Mouse (Mus musculus) G1E (cell line): Measurements from ENCODE around the gene Metap2. TPM values are rescaled to one million over a fixed set of nuclear protein-coding genes. Genes with fewer than 3 reads are reported as not detected.

Source experiments
- ATAC-seq: 2 replicates; pipeline ENCODE4 v1.8.0; 2016; ENCODE audit warnings: mild to moderate bottlenecking; ENCODE audit not compliant: insufficient number of reproducible peaks, poor library complexity, low FRiP score, severe bottlenecking; ENCODE audit errors: extremely low read depth
- DNase-seq: peaks from one replicate; pipeline ENCODE4 v3.0.0; 2012; ENCODE audit warnings: low spot score
- H3K27me3 ChIP-seq: 2 replicates; pipeline ENCODE4 v1.6.1; 2012; ENCODE audit warnings: mild to moderate bottlenecking, low read length, inconsistent platforms; ENCODE audit not compliant: insufficient read depth
- H3K36me3 ChIP-seq: replicated peaks from 2 replicates; pipeline ENCODE3; 2012; ENCODE audit warnings: mild to moderate bottlenecking, inconsistent platforms
- H3K4me1 ChIP-seq: 2 replicates; pipeline ENCODE4 v1.6.1; 2012; ENCODE audit warnings: low read depth, low read length, inconsistent platforms, mixed read lengths; ENCODE audit not compliant: insufficient read depth
- H3K4me3 ChIP-seq: 2 replicates; pipeline ENCODE4 v1.5.1; 2012; ENCODE audit warnings: low read depth, mild to moderate bottlenecking, inconsistent platforms, low read length, moderate library complexity, mixed read lengths
- H3K9me3 ChIP-seq: replicated peaks from 2 replicates; pipeline ENCODE4 v1.6.1; 2012; ENCODE audit warnings: inconsistent platforms
- CTCF ChIP-seq: IDR thresholded peaks from 2 replicates; pipeline ENCODE4 v1.5.1; 2012; ENCODE audit warnings: low read depth, low read length, inconsistent platforms, mixed read lengths
- GATA1 ChIP-seq: IDR thresholded peaks from 2 replicates; pipeline ENCODE4 v1.6.1; 2012; ENCODE audit warnings: borderline replicate concordance, low read length, inconsistent platforms, mixed read lengths
- GATA2 ChIP-seq: IDR thresholded peaks from 2 replicates; pipeline ENCODE4 v1.6.1; 2012; ENCODE audit warnings: low read depth, low read length, inconsistent platforms, borderline replicate concordance
- POLR2AphosphoS5 ChIP-seq: IDR thresholded peaks from 2 replicates; pipeline ENCODE4 v1.6.1; 2012; ENCODE audit warnings: low read depth, low read length, inconsistent platforms; ENCODE audit not compliant: insufficient replicate concordance
- TAL1 ChIP-seq: conservative IDR thresholded peaks from 2 replicates; pipeline ENCODE4 v1.6.1; 2012; ENCODE audit warnings: low read depth, low read length, inconsistent platforms, mixed read lengths
- polyA plus RNA-seq: library from polyadenylated mRNA; stranded (reverse); fragments of >175 nt; gene quantifications from 2 replicates; pipeline ENCODE4 v1.2.3, GENCODE M21; 2012
- total RNA-seq, 2 experiments: library from RNA; stranded (forward) in 1 of 2; stranded (reverse) in 1 of 2; fragments of 200-1000 nt in 1 of 2; fragments of >200 nt in 1 of 2; fragmentation: Nextera tagmentation in 1 of 2; gene quantifications; 2 replicates each; pipeline ENCODE4 v1.2.3; 2014 to 2017

The Metap2 gene
- total and polyA plus RNA-seq, 3 experiments, result 523 to 963 (median 728) TPM

DNA sequence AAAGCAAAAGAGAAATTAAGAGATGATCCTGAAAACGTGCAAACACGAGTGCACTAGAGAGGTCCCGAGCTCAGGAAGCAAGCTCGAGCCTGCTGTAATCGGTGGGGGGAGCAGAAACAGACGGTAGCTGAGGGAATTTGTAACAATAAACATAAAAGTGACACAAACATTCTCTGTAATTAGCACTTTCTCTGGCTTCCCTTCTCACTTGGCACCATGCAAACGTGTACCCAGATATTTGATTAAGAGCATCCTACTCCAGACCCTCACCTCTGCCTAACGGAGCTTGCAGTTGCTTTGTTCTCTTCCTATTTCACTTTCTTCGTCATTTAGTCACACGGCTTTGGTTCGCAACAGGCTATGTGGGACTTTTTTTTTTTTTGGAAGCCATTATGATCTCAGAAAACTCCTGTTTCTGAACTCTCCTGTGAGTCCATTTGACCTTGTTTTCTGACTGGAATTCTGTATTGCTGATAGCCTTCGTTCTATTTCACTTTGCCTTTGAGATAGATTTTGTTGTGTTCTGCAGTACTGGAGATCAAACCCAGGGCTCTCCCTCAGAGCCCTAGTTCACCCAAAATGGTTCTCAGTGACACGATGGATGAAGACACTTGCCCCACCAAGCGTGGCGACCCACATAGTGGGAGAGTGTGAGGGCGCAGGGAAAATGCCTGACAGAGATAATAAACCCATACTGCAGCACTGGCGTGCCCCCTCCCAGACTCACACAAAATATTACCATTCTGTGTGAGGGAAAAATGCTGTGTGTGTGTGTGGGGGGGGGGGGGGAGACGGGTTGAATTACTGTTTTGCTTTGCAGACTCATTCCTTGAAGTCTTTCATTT, 64.9 kb downstream of the Metap2 start:
- TF ChIP-seq TAL1, result no peak
- TF ChIP-seq GATA2, result no peak
- TF ChIP-seq GATA1, result no peak
- TF ChIP-seq CTCF, result no peak
- TF ChIP-seq POLR2AphosphoS5, result no peak
- Histone ChIP-seq H3K36me3 (no peaks in the 10 kb centered on the region), H3K4me1 (peaks cover 18% of the 10 kb centered on the region), H3K4me3 (no peak overlapping the region), H3K9me3 (no peaks in the 10 kb centered on the region), H3K27me3 (no peaks in the 10 kb centered on the region)
- DNase-seq, result no peak
- ATAC-seq, result no peak

DNA sequence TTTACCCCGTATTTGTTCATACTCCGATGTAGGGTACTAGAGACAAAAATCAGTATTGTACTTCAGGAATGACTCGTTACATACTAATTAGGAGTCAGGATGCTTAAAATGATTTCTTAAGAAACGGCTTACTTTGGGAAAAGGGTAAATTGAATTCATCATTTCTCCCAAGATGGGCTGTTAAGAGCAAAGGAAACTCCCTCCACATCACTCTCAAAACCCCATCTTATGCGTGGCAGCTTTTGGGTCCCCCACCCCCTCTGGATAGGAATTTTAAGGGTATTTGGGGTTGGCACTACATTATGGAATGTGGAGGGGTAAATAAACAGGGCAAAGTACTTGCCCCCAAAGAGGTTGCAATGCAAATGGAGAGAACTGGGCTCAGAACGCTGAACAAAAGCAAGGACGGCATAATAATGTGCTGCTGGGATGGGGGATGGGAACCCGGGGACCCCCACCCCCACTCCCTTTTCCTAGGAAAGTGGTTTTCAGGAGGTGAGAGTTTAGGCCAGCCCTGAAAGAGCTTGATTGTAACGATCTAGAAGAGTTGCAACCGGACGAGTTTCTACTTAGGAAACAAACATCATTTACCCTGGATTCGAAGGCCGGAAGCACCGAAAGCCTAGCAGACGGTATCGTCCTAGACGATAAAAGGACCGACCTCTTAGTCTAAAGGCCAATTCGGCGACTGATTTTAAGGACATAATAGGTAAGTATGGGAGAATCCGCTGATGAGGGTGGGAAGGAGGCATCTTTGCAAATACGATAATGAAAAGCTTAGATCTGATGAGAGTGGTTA, 65.8 kb downstream of the Metap2 start, which contains the start of gene Usp44:
Usp44 (plus strand) TSS at position 625 of the 799 bp plus-strand sequence.
- DNase-seq (no peak), ATAC-seq (no peak)
- H3K4me1 ChIP-seq, result peaks cover 25% of the 10 kb centered on the region
- H3K27me3 ChIP-seq, result no peaks in the 10 kb centered on the region
- no peaks in the 10 kb centered on the region for H3K9me3 ChIP-seq
- H3K4me3 ChIP-seq, result no peak within 1 kb of the TSS
- TF ChIP-seq CTCF, result no peak
- no peak for TF ChIP-seq TAL1
- no peak for TF ChIP-seq POLR2AphosphoS5
- no peak for TF ChIP-seq GATA1
- no peak for TF ChIP-seq GATA2
- no peaks in the 10 kb centered on the region for H3K36me3 ChIP-seq

DNA sequence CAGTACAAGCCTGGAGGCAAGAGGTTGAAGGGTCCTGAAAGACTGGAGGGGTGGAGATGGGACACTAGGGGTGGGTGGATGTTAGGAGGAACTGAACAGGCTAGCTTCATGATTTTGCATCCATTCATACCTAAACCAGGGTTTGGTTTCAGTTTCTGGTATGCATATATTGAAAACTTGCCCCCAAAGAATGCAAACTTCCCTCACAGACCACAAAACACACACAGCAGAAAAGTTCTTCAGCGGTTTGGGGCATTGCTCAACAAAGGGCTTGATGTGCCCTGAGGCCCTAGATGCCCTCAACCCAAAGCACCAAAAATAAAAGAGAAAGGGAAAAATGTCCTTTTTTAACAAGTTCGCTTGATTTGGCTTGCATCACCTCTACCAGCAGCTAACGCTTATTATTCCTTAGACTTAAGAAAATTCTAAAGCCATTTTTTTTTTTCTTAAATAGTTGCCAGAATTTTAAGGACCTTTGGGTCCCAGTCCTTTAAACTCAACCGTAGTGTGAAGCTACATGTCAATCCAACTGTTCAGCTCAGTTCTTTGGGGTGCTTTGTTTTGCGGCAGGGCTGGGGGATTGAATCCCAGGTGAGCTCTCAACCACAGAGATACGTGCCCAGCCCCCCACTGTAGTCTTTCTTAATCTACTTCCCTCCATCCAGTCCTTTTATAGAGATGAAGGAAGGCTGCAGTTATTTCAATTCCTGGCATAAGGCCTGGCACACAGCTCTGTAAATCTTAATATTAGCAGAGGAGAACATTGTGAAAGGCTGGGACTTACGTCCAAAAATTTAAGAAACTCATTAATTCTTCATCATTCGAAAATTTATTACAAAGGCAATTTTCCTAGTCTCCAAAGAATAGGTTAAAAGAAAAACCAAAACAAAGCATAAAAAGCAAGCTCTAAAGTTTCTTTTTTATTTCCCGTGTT, 66.7 kb downstream of the Metap2 start:
- Histone ChIP-seq H3K36me3 (no peaks in the 10 kb centered on the region), H3K27me3 (no peaks in the 10 kb centered on the region), H3K4me1 (peaks cover 27% of the 10 kb centered on the region), H3K4me3 (no peak overlapping the region), H3K9me3 (no peaks in the 10 kb centered on the region)
- DNase-seq (no peak), ATAC-seq (no peak)
- TF ChIP-seq GATA2, result no peak

DNA sequence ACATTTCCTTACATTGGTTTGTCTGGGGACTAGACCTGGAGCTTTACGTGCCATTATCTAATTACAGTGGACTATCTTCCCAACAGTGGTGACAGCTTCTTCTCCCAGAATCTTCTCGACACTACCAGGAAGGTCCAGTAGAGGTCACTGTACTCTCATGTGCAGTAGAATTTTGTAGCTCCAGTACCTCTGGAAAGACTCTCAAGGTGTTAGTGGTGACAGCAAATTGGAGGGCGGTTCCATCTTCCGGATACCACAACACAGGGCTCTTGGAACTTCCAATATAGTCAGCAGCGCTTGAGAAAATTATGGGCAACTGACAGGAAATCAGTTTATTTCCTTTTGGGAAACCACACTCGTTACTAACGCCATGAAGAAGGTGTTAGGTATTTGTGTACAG, 78.2 kb downstream of the Metap2 start:
- H3K36me3 ChIP-seq, result no peaks in the 10 kb centered on the region
- H3K4me1 ChIP-seq, result peaks cover 13% of the 10 kb centered on the region; the same call in 1 of the 2 replicates
- DNase-seq (peak; percentile 61), ATAC-seq (peak; percentile 68)
- H3K27me3 ChIP-seq, result peaks cover 4% of the 10 kb centered on the region; the same call in 1 of the 2 replicates
- no peak overlapping the region for H3K4me3 ChIP-seq
- TF ChIP-seq CTCF (peak; percentile 81), TAL1 (no peak)
- peaks cover 3% of the 10 kb centered on the region; the same call in 1 of the 2 replicates for H3K9me3 ChIP-seq

DNA sequence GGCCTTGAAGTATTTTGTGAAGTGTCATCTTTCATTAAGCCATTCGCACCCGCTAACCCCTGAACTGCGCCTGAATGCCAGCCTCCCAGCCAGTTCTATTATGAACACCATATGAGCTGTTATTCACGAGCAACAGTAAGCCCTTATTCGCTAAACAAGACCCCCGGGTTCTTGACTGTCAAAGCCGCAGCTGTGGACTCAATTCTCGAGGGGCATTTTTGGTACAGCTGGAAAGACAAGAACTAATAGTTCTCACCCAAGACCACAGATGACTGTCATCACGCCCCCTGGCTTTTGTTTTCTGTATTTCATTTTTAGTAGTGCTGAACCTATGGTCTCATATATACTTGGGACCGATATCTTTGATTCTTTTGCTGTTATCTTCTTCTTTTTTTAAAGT, 83.1 kb downstream of the Metap2 start:
- no peak for DNase-seq
- Histone ChIP-seq H3K27me3 (peaks cover 18% of the 10 kb centered on the region), H3K4me3 (no peak overlapping the region), H3K9me3 (peaks cover 3% of the 10 kb centered on the region; the same call in 1 of the 2 replicates), H3K36me3 (no peaks in the 10 kb centered on the region), H3K4me1 (peaks cover 3% of the 10 kb centered on the region; the same call in 1 of the 2 replicates)
- ATAC-seq, result no peak
- TF ChIP-seq GATA1 (no peak), GATA2 (no peak), POLR2AphosphoS5 (no peak)
